Mouse (Mus musculus) urinary bladder, postnatal 14 days (tissue): ENCODE results near the gene Mcfd2.

Source experiments
- DNase-seq: peaks from one replicate; pipeline ENCODE4 v3.0.0; 2021; ENCODE audit warnings: low spot score

The Mcfd2 gene

GRCm38 (mm10) chr17:87236725-87237650 is 28.7 kb downstream of the Mcfd2 start:
- DNase-seq: no peak

- no peak for DNase-seq
Observed at GRCm38 (mm10) chr17:87235019-87235418, 30.7 kb downstream of the Mcfd2 start.

GRCm38 (mm10) chr17:87227878-87228277 is 37.9 kb downstream of the Mcfd2 start:
- no peak for DNase-seq

- no peak for DNase-seq
Observed at GRCm38 (mm10) chr17:87226079-87226640, 39.6 kb downstream of the Mcfd2 start.

- no peak for DNase-seq
Observed at GRCm38 (mm10) chr17:87225384-87225783, 40.4 kb downstream of the Mcfd2 start.

GRCm38 (mm10) chr17:87224461-87224860 is 41.3 kb downstream of the Mcfd2 start:
- DNase-seq: no peak

- DNase-seq: no peak
Observed at GRCm38 (mm10) chr17:87219456-87219855, 46.3 kb downstream of the Mcfd2 start.

GRCm38 (mm10) chr17:87214523-87214922 is 51.2 kb downstream of the Mcfd2 start:
- DNase-seq: no peak

- DNase-seq: no peak
Observed at GRCm38 (mm10) chr17:87210525-87210924, 55.2 kb downstream of the Mcfd2 start.

- DNase-seq: no peak
Observed at GRCm38 (mm10) chr17:87206885-87207284, 58.9 kb downstream of the Mcfd2 start.
